Mouse (Mus musculus) layer of hippocampus, adult 18-20 months (tissue): ENCODE results near the gene Pkd2l1. TPM values are rescaled to one million over a fixed set of nuclear protein-coding genes. Genes with fewer than 3 reads are reported as not detected.

Experiments
- DNase-seq, 2 experiments: peaks; one replicate each; pipeline ENCODE4 v3.0.0; 2022; ENCODE audit warnings: low spot score in 2 of 2
- total RNA-seq, 2 experiments: library from RNA; stranded (reverse); gene quantifications; 2 replicates each; pipeline ENCODE4 v1.2.3; 2021

The Pkd2l1 gene
- total RNA-seq, 2 experiments from 2014 or later: 0.25 to 0.30 TPM

DNA sequence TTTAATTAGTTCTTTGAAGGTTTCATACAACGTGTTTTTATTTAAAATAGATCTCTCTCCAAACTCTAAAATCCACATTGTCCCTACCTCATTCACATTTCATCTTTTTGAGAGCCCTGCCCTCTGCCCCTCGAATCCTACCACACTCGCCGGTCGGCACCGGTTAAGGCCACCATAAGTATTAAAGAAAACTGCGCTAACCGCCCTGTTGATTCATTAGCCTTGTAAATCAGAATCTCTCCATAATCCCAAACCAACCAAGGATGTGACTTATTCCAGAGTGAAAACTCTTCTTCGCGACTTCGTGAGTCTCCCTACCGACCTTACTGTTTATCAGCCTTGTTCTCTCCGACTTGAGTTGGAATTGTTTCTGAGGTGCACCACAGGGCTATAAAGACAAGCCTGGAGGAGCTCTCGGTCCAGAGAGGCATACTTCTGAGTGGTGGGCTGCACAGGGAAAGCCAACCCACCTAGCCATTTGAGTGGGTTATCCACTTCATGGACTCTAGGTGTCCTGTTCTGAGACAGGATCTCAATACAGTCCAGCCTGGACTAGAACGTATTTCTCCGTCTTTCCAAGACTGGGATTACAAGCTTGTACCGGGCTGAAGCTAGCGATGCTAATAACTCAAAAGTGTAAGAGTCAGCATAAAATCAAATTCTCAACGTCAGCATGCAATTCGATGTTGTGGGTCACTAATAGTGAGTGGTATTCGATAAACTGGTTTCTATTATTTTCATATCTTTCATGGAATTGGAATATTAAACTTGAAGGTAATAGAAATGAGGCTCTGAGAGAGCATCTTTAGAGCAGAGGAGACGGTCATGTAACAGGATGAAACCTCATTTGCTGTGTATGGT lies 84.4 kb downstream of the Pkd2l1 start:
- no peak for DNase-seq

- peak; percentile 91 to 95 for DNase-seq
Measured at GRCm38 (mm10) chr19:44106831-44107660, 85.2 kb downstream of the Pkd2l1 start, which contains the start of gene Chuk. TSS of gene Chuk (minus strand) at chr19:44107480.

DNA sequence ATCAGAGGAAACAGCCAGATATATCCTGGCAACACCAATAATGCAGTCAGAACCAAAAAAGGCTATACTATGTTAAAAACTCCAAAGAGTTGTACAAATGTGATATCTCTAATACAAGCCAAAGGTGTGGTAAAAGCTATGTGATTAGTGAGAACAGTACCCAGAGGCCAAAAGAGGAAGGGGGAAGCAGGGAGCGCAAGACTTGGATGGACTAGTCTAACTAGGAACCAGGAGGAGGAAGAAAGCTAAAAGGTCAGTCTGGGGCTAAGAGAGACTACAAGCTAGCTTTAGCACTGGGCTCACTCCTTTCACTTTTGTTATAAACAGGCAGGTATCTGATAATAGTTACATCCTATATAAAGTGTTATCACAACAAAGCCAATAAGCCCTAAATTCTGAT lies 87.8 kb downstream of the Pkd2l1 start:
- DNase-seq: no peak

DNA sequence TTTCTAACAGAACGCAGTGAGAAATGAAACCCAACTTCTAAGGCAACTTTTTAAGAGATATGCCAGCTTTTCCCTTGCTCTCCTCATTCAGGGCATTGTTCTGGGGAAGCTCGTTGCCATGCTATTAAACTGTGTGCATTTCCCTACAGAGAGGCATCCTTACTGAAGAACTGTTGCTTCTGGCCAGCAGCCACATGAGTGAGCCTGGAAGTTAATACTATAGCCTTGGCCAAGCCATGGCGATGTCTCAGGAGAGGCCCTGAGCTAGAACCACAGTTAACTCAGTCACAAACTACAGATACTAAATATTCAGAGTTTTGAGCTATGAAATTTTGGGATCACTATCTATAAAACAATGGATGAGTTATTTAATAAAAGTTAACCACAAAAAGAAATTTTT lies 89.2 kb downstream of the Pkd2l1 start:
- DNase-seq: no peak

DNA sequence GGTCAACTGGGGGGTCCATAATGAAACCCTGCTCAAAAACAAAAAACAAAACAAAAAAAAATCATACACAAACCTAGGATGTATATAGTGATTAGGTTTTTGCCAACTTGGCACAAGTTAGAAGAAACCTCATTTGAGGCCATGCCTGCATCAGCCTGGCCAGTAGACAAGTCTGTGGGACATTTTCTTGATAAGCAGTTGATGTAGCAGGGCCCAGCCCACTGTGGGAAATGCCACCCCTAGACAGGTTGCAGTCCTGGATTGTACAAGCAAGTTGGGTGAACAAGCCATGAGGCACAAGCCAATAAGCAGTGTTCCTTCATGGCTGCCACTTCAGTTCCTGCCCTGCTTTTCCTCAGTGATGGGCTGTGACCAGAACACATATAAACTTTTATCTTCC lies 91.4 kb downstream of the Pkd2l1 start:
- DNase-seq: no peak

Other genes starting within 250 kb of the Pkd2l1 start
- under 1 TPM; 0.15 to 0.30 TPM for gene Cpn1, start 205.9 kb downstream of the Pkd2l1 start, total RNA-seq
- not detected for gene Cyp2c23, start 163.2 kb downstream of the Pkd2l1 start, total RNA-seq
- gene Erlin1, start 122.7 kb downstream of the Pkd2l1 start, total RNA-seq: 10 to 100 TPM; 19.4 to 23.7 TPM
- 10 to 100 TPM; 39.3 to 40.9 TPM for gene Chuk, start 85.0 kb downstream of the Pkd2l1 start, total RNA-seq
- 10 to 100 TPM; 20.6 to 21.3 TPM for gene Cwf19l1, start 56.6 kb downstream of the Pkd2l1 start, total RNA-seq
- gene Bloc1s2, start 46.0 kb downstream of the Pkd2l1 start, total RNA-seq: 10 to 100 TPM; 58.8 to 60.8 TPM
- 1 to 10 TPM; 2.4 to 3.3 TPM for gene Scd3, start 10.8 kb upstream of the Pkd2l1 start, total RNA-seq
- 100 to 1,000 TPM; 656 to 658 TPM for gene Scd2, start 101.2 kb upstream of the Pkd2l1 start, total RNA-seq
- 1 to 10 TPM; 2.2 to 2.4 TPM for gene Scd4, start 140.7 kb upstream of the Pkd2l1 start, total RNA-seq
- gene Scd1, start 215.4 kb upstream of the Pkd2l1 start, total RNA-seq: 100 to 1,000 TPM; 150 to 156 TPM